Mouse (Mus musculus) heart, embryonic 10.5 days (tissue): ENCODE results near the gene Wfdc6b. TPM values are rescaled to one million over a fixed set of nuclear protein-coding genes. Genes with fewer than 3 reads are reported as not detected.

Source experiments
- DNase-seq: peaks from one replicate; pipeline ENCODE4 v3.0.0-alpha.2; 2017; ENCODE audit warnings: low spot score
- H3K27ac ChIP-seq: fragments of 300-500 bp; sonication (generic); 2 replicates; pipeline ENCODE4 v1.5.1; 2016; ENCODE audit warnings: mild to moderate bottlenecking
- H3K27me3 ChIP-seq: fragments of 300-500 bp; sonication (generic); 2 replicates; pipeline ENCODE4 v1.6.1; 2016; ENCODE audit warnings: mild to moderate bottlenecking; ENCODE audit not compliant: poor library complexity, insufficient read depth, severe bottlenecking
- H3K36me3 ChIP-seq: fragments of 300-500 bp; sonication (generic); 2 replicates; pipeline ENCODE4 v1.6.1; 2016; ENCODE audit warnings: mild to moderate bottlenecking, moderate library complexity
- H3K4me1 ChIP-seq: fragments of 300-500 bp; sonication (generic); 2 replicates; pipeline ENCODE4 v1.6.1; 2016; ENCODE audit warnings: mild to moderate bottlenecking
- H3K4me3 ChIP-seq: fragments of 300-500 bp; sonication (generic); 2 replicates; pipeline ENCODE4 v1.5.1; 2016; ENCODE audit warnings: mild to moderate bottlenecking, moderate library complexity
- H3K9me3 ChIP-seq: fragments of 300-500 bp; sonication (generic); 2 replicates; pipeline ENCODE4 v1.6.1; 2016; ENCODE audit warnings: mild to moderate bottlenecking, moderate library complexity
- WGBS: fragments of 180-500 bp; shearing (Covaris S2); methylation state at CpG from one replicate; pipeline ENCODE4 v1.1.7; 2016; 5-methylcytosine and 5-hydroxymethylcytosine counted together
- polyA plus RNA-seq: library from polyadenylated mRNA; unstranded; fragments of >200 nt; fragmentation: Nextera tagmentation; extraction: Ambion mirVana; gene quantifications from 2 replicates; pipeline ENCODE4 v1.2.1, GENCODE M21; 2016

Wfdc6b gene
- polyA plus RNA-seq, 1 experiment from 2014 or later = not detected

- no peak overlapping the region for H3K27ac ChIP-seq
- WGBS = 71% methylated on average over 5 of the region's 5 CpGs
- H3K4me3 ChIP-seq = no peak overlapping the region
- H3K9me3 ChIP-seq = no peaks in the 10 kb centered on the region
- H3K36me3 ChIP-seq = no peaks in the 10 kb centered on the region
- no peaks in the 10 kb centered on the region; the same call in 1 of the 2 replicates for H3K27me3 ChIP-seq
- DNase-seq = peak; percentile 10
- H3K4me1 ChIP-seq = no peaks in the 10 kb centered on the region
These were observed 5.7 kb downstream of the Wfdc6b start for GRCm38 (mm10) chr2:164619050-164619449.

- no peak for DNase-seq
These were observed 8.5 kb downstream of the Wfdc6b start for GRCm38 (mm10) chr2:164621775-164622174.

GRCm38 (mm10) chr2:164635266-164635665, 21.9 kb downstream of the Wfdc6b start:
- H3K27ac ChIP-seq = no peak overlapping the region
- DNase-seq = no peak
- WGBS = 75% methylated on average over 9 of the region's 9 CpGs

More at GRCm38 (mm10) chr2:164621775-164622174, 8.5 kb downstream of the Wfdc6b start:
- Histone ChIP-seq H3K4me3 (no peak overlapping the region), H3K27ac (no peak overlapping the region), H3K9me3 (no peaks in the 10 kb centered on the region), H3K4me1 (no peaks in the 10 kb centered on the region), H3K27me3 (no peaks in the 10 kb centered on the region), H3K36me3 (no peaks in the 10 kb centered on the region)
- WGBS = 72% methylated on average over 4 of the region's 4 CpGs

GRCm38 (mm10) chr2:164638696-164639095, 25.4 kb downstream of the Wfdc6b start, which contains the start of gene Wfdc16:
Gene Wfdc16 (minus strand): TSS chr2:164638796.
- Histone ChIP-seq H3K27me3 (no peaks in the 10 kb centered on the region), H3K4me3 (no peak within 1 kb of the TSS), H3K27ac (no peak within 1 kb of the TSS), H3K4me1 (no peaks in the 10 kb centered on the region), H3K36me3 (no peaks in the 10 kb centered on the region), H3K9me3 (no peaks in the 10 kb centered on the region)
- no peak for DNase-seq
- WGBS = 84% methylated on average over 3 of the region's 3 CpGs

More at GRCm38 (mm10) chr2:164635266-164635665, 21.9 kb downstream of the Wfdc6b start:
- Histone ChIP-seq H3K9me3 (no peaks in the 10 kb centered on the region), H3K4me1 (no peaks in the 10 kb centered on the region), H3K36me3 (no peaks in the 10 kb centered on the region), H3K4me3 (no peak overlapping the region), H3K27me3 (no peaks in the 10 kb centered on the region)

GRCm38 (mm10) chr2:164641129-164641528, 27.8 kb downstream of the Wfdc6b start:
- no peak for DNase-seq
- no peaks in the 10 kb centered on the region for H3K9me3 ChIP-seq
- no peaks in the 10 kb centered on the region for H3K36me3 ChIP-seq
- no peak overlapping the region for H3K4me3 ChIP-seq
- H3K27ac ChIP-seq = no peak overlapping the region
- H3K27me3 ChIP-seq = no peaks in the 10 kb centered on the region
- WGBS = 67% methylated on average over 7 of the region's 7 CpGs
- no peaks in the 10 kb centered on the region for H3K4me1 ChIP-seq

- no peaks in the 10 kb centered on the region for H3K4me1 ChIP-seq
- no peak for DNase-seq
- H3K9me3 ChIP-seq = no peaks in the 10 kb centered on the region
- 85% methylated on average over 13 of the region's 13 CpGs for WGBS
- H3K27ac ChIP-seq = no peak overlapping the region
- no peaks in the 10 kb centered on the region for H3K36me3 ChIP-seq
- H3K27me3 ChIP-seq = no peaks in the 10 kb centered on the region
- H3K4me3 ChIP-seq = no peak overlapping the region
These were observed 28.8 kb downstream of the Wfdc6b start for GRCm38 (mm10) chr2:164641881-164642673.

GRCm38 (mm10) chr2:164655858-164656257, 42.5 kb downstream of the Wfdc6b start, which contains the start of gene Wfdc10:
Gene Wfdc10 (plus strand): TSS chr2:164656046.
- H3K4me1 ChIP-seq = no peaks in the 10 kb centered on the region
- H3K27me3 ChIP-seq = peaks cover 13% of the 10 kb centered on the region
- H3K4me3 ChIP-seq = no peak within 1 kb of the TSS
- H3K36me3 ChIP-seq = no peaks in the 10 kb centered on the region
- no peak for DNase-seq
- no peaks in the 10 kb centered on the region for H3K9me3 ChIP-seq
- 10% methylated on average over 11 of the region's 11 CpGs for WGBS
- H3K27ac ChIP-seq = no peak within 1 kb of the TSS

GRCm38 (mm10) chr2:164656483-164656882, 43.2 kb downstream of the Wfdc6b start, which contains the start of gene Wfdc9:
Gene Wfdc9 (minus strand): TSS chr2:164656583.
- Histone ChIP-seq H3K27ac (no peak within 1 kb of the TSS), H3K4me1 (no peaks in the 10 kb centered on the region), H3K27me3 (peaks cover 13% of the 10 kb centered on the region), H3K36me3 (no peaks in the 10 kb centered on the region), H3K9me3 (no peaks in the 10 kb centered on the region), H3K4me3 (no peak within 1 kb of the TSS)
- 70% methylated on average over 9 of the region's 9 CpGs for WGBS
- no peak for DNase-seq

GRCm38 (mm10) chr2:164664851-164665250, 51.5 kb downstream of the Wfdc6b start:
- DNase-seq = no peak
- Histone ChIP-seq H3K4me3 (no peak overlapping the region), H3K27me3 (no peaks in the 10 kb centered on the region), H3K36me3 (no peaks in the 10 kb centered on the region), H3K4me1 (no peaks in the 10 kb centered on the region), H3K27ac (no peak overlapping the region), H3K9me3 (no peaks in the 10 kb centered on the region)
- 84% methylated on average over 7 of the region's 7 CpGs for WGBS

Other genes starting within 250 kb of the Wfdc6b start
- 0.92 TPM in 1 of 2 replicates, not detected in the other for gene Slpi, start 224.4 kb upstream of the Wfdc6b start, polyA plus RNA-seq
- 0.02 and 0.08 TPM in 2 replicates for gene Rbpjl, start 210.4 kb upstream of the Wfdc6b start, polyA plus RNA-seq
- 0.76 and 1.2 TPM in 2 replicates for gene Matn4, start 208.4 kb upstream of the Wfdc6b start, polyA plus RNA-seq
- 37.3 and 37.8 TPM in 2 replicates for gene Sdc4, start 169.6 kb upstream of the Wfdc6b start, polyA plus RNA-seq
- gene Sys1, start 156.6 kb upstream of the Wfdc6b start, polyA plus RNA-seq = 41.2 and 52.5 TPM in 2 replicates
- 10.3 and 11.7 TPM in 2 replicates for gene Gm20458, start 152.6 kb upstream of the Wfdc6b start, polyA plus RNA-seq
- gene Trp53tg5, start 139.8 kb upstream of the Wfdc6b start, polyA plus RNA-seq = not detected in 2 replicates
- gene Dbndd2, start 127.4 kb upstream of the Wfdc6b start, polyA plus RNA-seq = 7.4 and 16.5 TPM in 2 replicates
- gene Pigt, start 116.0 kb upstream of the Wfdc6b start, polyA plus RNA-seq = 51.0 and 59.1 TPM in 2 replicates
- gene Wfdc2, start 51.1 kb upstream of the Wfdc6b start, polyA plus RNA-seq = 11.1 and 28.0 TPM in 2 replicates
- not detected in 2 replicates for gene Spint3, start 40.1 kb upstream of the Wfdc6b start, polyA plus RNA-seq
- not detected in 2 replicates for gene Wfdc6a, start 28.1 kb upstream of the Wfdc6b start, polyA plus RNA-seq
- gene Eppin, start 19.9 kb upstream of the Wfdc6b start, polyA plus RNA-seq = not detected in 2 replicates
- gene Wfdc8, start 104 bp downstream of the Wfdc6b start, polyA plus RNA-seq = not detected in 2 replicates
- not detected in 2 replicates for gene Wfdc16, start 25.3 kb downstream of the Wfdc6b start, polyA plus RNA-seq
- not detected in 2 replicates for gene Wfdc10, start 42.5 kb downstream of the Wfdc6b start, polyA plus RNA-seq
- not detected in 2 replicates for gene Wfdc9, start 43.1 kb downstream of the Wfdc6b start, polyA plus RNA-seq
- gene Wfdc11, start 60.6 kb downstream of the Wfdc6b start, polyA plus RNA-seq = not detected in 2 replicates
- not detected in 2 replicates for gene Wfdc13, start 71.6 kb downstream of the Wfdc6b start, polyA plus RNA-seq
- gene Spint4, start 85.0 kb downstream of the Wfdc6b start, polyA plus RNA-seq = not detected in 2 replicates
- not detected in 2 replicates for gene Spint5, start 101.8 kb downstream of the Wfdc6b start, polyA plus RNA-seq
- gene Wfdc3, start 132.4 kb downstream of the Wfdc6b start, polyA plus RNA-seq = 0.43 and 0.49 TPM in 2 replicates
- gene Dnttip1, start 132.5 kb downstream of the Wfdc6b start, polyA plus RNA-seq = 60.3 and 76.6 TPM in 2 replicates
- 496 and 550 TPM in 2 replicates for gene Ube2c, start 156.4 kb downstream of the Wfdc6b start, polyA plus RNA-seq
- 0.67 TPM in 1 of 2 replicates, not detected in the other for gene Tnnc2, start 166.4 kb downstream of the Wfdc6b start, polyA plus RNA-seq
- 19.1 and 29.5 TPM in 2 replicates for gene Snx21, start 172.3 kb downstream of the Wfdc6b start, polyA plus RNA-seq
- 17.8 and 21.5 TPM in 2 replicates for gene Acot8, start 191.4 kb downstream of the Wfdc6b start, polyA plus RNA-seq
- gene Zswim3, start 191.6 kb downstream of the Wfdc6b start, polyA plus RNA-seq = 7.7 and 9.7 TPM in 2 replicates
- gene Zswim1, start 209.2 kb downstream of the Wfdc6b start, polyA plus RNA-seq = 13.7 and 14.3 TPM in 2 replicates
- 0.38 TPM in 1 of 2 replicates, not detected in the other for gene Spata25, start 215.0 kb downstream of the Wfdc6b start, polyA plus RNA-seq
- 138 and 149 TPM in 2 replicates for gene Ctsa, start 219.4 kb downstream of the Wfdc6b start, polyA plus RNA-seq
- gene Neurl2, start 219.9 kb downstream of the Wfdc6b start, polyA plus RNA-seq = 28.2 and 55.0 TPM in 2 replicates
- gene Pltp, start 244.2 kb downstream of the Wfdc6b start, polyA plus RNA-seq = 8.1 and 12.6 TPM in 2 replicates